ENCODE assay signal across 28 mouse cellular contexts in the genomic region with DNA sequence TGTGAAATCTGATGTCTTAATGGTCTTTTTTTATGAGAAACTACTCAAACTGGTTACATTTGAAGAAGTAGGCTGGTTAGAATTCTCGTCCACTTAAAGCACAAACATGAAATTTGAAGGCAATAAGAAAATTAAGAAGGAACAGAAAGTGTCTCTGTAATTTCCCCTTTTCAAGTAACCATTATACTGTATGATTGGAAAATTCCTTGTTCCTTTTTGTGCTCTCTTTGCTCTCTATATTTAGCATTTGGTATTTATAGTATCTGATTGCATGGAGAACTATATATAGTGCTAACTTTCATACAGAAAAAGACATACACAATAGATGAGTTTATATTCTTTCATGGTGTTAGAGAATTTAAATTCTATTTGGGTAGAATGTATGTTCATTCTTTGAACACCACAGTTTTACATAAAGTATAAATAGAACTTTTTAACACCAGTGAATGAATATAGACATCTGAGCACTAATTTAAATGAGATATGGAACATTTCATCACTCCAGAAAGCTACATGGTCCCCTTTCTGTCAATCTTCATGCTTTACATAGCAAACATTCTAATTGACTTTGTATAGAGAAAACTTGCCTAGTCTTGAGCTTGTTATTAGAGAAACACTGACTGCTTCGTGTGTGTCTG. TPM values are rescaled to one million over a fixed set of nuclear protein-coding genes. Genes with fewer than 3 reads are reported as not detected.
A peak's percentile ranks its signal among the peaks of the same experiment; 100 is the strongest.
DNase-seq lines count a peak whose midpoint lies in the region; ATAC-seq and TF ChIP-seq lines count a peak whose summit lies in the region.
"Had no signal": no experiment of that assay in that cellular context is flagged by ENCODE, and none has a peak within 500 bp of the region (broad histone marks: within the 10 kb centered on the region; RNA-seq: fewer than 3 reads in every experiment).

No protein-coding gene starts in this region.

- H3K27ac ChIP-seq in heart, adult 2 months, result peak overlapping the region; percentile 56
- H3K27ac ChIP-seq in bone marrow macrophage, adult 2 months (ENCODE audit: insufficient read depth, low read depth, low read length), result peak overlapping the region; percentile 83
- H3K27ac ChIP-seq: forebrain, embryonic 12.5 days; hindbrain, embryonic 10.5 days; hindbrain, embryonic 15.5 days; layer of hippocampus, adult 2 months; liver, embryonic 14.5 days; neural tube, embryonic 12.5 days; stomach, postnatal 0 days had no signal

- H3K27me3 ChIP-seq in heart, adult 2 months (ENCODE audit: control insufficient read depth, insufficient read depth, low read length), result no peaks in the 10 kb centered on the region
- H3K27me3 ChIP-seq: forebrain, embryonic 12.5 days; hindbrain, embryonic 15.5 days; neural tube, embryonic 12.5 days had no signal

- H3K36me3 ChIP-seq in heart, adult 2 months (ENCODE audit: control insufficient read depth, insufficient read depth, low read length), result no peaks in the 10 kb centered on the region; the same call in 1 of the 2 replicates
- H3K36me3 ChIP-seq: forebrain, embryonic 12.5 days; hindbrain, embryonic 10.5 days; hindbrain, embryonic 15.5 days; neural tube, embryonic 12.5 days had no signal

- TF ChIP-seq POLR2A in heart, adult 2 months (IDR thresholded peaks at IDR 0.05; ENCODE audit: insufficient read depth, low read depth, low read length), result no peak
- no peak for TF ChIP-seq POLR2A in bone marrow macrophage, adult 2 months (IDR thresholded peaks at IDR 0.05; ENCODE audit: borderline replicate concordance, low read depth, low read length)

- no peak for TF ChIP-seq CTCF in heart, adult 2 months (IDR thresholded peaks at IDR 0.05)
- TF ChIP-seq CTCF in bone marrow macrophage, adult 2 months (IDR thresholded peaks at IDR 0.05; ENCODE audit: low read depth, low read length), result no peak

- no peaks in the 10 kb centered on the region for H3K79me2 ChIP-seq in heart, adult 2 months (replicated peaks; ENCODE audit: control insufficient read depth, insufficient read depth, low read length)

- H3K4me3 ChIP-seq in heart, adult 2 months, result no peak overlapping the region
- H3K4me3 ChIP-seq in bone marrow macrophage, adult 2 months (ENCODE audit: insufficient read depth, low read length), result no peak overlapping the region
- H3K4me3 ChIP-seq: erythroblast, embryonic 14.5 days; forebrain, embryonic 12.5 days; hindbrain, embryonic 10.5 days; hindbrain, embryonic 15.5 days; layer of hippocampus, adult 2 months; myocyte; neural tube, embryonic 12.5 days had no signal

- intact Hi-C loops in heart, adult 2 months (cut with DNase I), result no loop called here

- DNase-seq in heart, adult 2 months, result no peak
- DNase-seq in heart, postnatal 4 days, result no peak
- peak; percentile 57 for DNase-seq in A20 (ENCODE audit: low read depth, low spot score)
- DNase-seq in spleen, adult 18-20 months, result no peak
- no peak for DNase-seq in cerebellum, adult 9-11 months
- DNase-seq: adrenal gland, adult 8-10 months; B cell, adult 2 months; cerebellum, adult 8-10 months; kidney, adult 2 months; kidney, postnatal 36 days; left cerebral cortex, postnatal 4 days; lung, adult 2 months; lung, postnatal 10 days; thymus, adult 2 months; thymus, postnatal 36 days had no signal

- no peaks in the 10 kb centered on the region; the same call in 1 of the 2 replicates for H3K4me1 ChIP-seq in heart, adult 2 months (ENCODE audit: control insufficient read depth, insufficient read depth, low read length)
- H3K4me1 ChIP-seq in bone marrow macrophage, adult 2 months (ENCODE audit: control insufficient read depth, insufficient read depth, low read length), result peaks cover 8% of the 10 kb centered on the region
- H3K4me1 ChIP-seq: forebrain, embryonic 12.5 days; hindbrain, embryonic 10.5 days; hindbrain, embryonic 15.5 days; neural tube, embryonic 12.5 days had no signal

- H3K9ac ChIP-seq in heart, adult 2 months (ENCODE audit: low read depth, low read length), result no peak overlapping the region
- H3K9ac ChIP-seq: forebrain, embryonic 12.5 days; hindbrain, embryonic 15.5 days; liver, embryonic 14.5 days; neural tube, embryonic 12.5 days had no signal

- TF ChIP-seq EP300 in heart, adult 2 months (IDR thresholded peaks at IDR 0.05; ENCODE audit: insufficient read depth, low read depth, low read length), result no peak

- 60% methylated on average over 2 of the region's 2 CpGs for WGBS in heart, adult 2 months

- ATAC-seq in megakaryocyte progenitor cell, adult 5-6 weeks (replicated peaks; ENCODE audit: poor library complexity), result peak; percentile 86
- no peak for ATAC-seq in activated CD4-positive, CD25-positive, alpha-beta regulatory T cell, adult 4 months
- ATAC-seq: midbrain, embryonic 16.5 days had no signal

RNA-seq across cellular contexts. Expression of a gene that starts 14.0 kb away (rescaled TPM):
- 10 to 100 TPM in 1 of 2 experiments, 1 to 10 TPM in 1; 9.0 to 11.5 TPM for total RNA-seq in heart, adult 2 months (2021)
- polyA plus RNA-seq in heart, adult 2 months (2012; rRNA removed), result 2.3 and 5.2 TPM in 2 replicates
- total RNA-seq in heart, postnatal 4 days (2021), result 10 to 100 TPM; 10.9 to 11.7 TPM
- 59.8 and 60.3 TPM in 2 replicates for polyA plus RNA-seq in bone marrow macrophage, adult 2 months (2012; ENCODE audit: insufficient read depth, insufficient read length, missing spikeins)
- 11.4 and 11.5 TPM in 2 replicates for total RNA-seq in megakaryocyte progenitor cell, adult 5-6 weeks (2015)
- 8.2 and 9.3 TPM in 2 replicates for total RNA-seq in megakaryocyte progenitor cell, adult 5-6 weeks (2017)
- 10 to 100 TPM in 1 of 2 experiments, 1 to 10 TPM in 1; 7.7 to 11.3 TPM for polyA plus RNA-seq in activated CD4-positive, CD25-positive, alpha-beta regulatory T cell, adult 4 months (2017; shearing (Covaris generic))
